Mouse (Mus musculus): ENCODE results near the gene Fkbp9. TPM values are rescaled to one million over a fixed set of nuclear protein-coding genes. Genes with fewer than 3 reads are reported as not detected.
"Not testable (repeated sequence)": the region's sequence is repeated elsewhere in the genome, so short reads cannot be mapped to it uniquely, and the experiment has no call there.

Fkbp9 gene
- polyA plus RNA-seq, 3 experiments from 2014 or later: not detected

DNA sequence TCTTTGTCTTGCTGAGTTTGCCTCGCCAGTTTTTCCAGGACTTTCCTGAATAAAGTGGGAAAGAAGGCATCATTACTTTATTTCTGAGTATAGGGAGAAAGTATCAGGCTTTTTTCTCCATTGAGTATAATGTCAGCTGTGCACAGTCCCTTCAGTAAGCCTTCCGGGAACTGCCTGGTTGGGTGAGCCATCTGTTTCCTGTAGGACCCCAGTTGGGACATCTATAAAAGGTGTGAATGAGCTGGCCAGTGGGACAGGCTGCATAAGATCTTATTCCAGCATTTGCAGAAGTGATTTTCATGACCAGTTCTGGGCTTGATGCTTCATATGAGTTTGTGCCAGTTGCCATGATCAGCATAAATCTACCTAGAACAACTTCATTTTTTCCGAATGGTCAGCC is 11.4 kb downstream of the Fkbp9 start:
- ATAC-seq: no peak

DNA sequence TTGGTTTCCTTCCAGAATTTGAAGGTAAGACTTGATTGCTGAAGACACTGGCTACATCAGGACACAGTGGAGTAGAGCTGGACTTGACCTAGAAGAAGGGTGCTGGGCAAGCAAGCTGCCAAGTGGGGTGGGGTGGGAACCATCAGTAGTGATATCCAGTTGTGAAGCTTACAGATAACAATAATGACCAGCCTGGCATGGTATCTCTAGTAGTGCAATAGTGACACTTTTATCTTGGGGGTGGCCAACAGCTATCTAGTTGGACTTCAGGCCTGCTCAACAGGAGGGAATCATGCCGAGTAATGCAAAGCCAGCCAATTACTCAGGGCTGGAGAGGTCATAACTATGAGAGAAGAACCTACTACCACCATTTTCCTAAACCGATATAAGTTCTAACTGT is 12.5 kb downstream of the Fkbp9 start:
- ATAC-seq: no peak

DNA sequence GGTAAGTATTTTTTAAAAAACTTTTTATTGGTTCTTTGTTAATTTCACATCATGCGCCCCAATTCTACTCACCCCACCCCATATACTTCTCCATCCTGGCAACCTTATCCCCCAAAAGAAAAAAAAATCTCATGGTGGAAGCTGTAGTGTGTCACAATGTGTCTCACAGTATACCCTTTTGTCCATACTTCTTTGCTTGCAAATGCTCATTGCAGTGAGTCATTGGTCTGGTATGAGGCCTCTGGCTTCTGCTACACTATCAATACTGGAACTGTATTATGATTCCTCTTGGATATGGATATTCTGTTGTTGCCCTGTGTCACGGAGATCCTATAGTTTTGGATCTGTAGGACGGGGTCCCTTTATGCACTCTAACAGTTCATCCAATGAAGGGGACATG is 17.1 kb downstream of the Fkbp9 start:
- no peak for ATAC-seq

DNA sequence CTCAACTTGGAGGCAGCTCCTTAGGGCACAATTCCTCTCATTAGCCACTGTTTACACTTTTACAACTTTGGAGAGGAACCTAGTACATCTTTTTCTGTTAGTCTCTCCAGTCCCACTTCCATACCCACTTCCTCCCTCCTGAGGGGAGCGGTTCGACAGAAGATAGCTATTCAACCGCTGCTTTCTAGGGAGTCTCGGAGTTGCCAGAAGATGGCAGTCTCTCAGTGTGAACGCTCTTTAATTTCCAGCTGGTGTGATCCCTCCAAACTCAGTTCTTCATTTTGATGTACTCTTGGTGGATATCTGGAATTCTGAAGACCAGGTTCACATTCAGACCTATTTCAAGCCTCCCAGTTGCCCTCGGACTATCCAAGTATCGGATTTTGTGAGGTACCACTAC is 18.5 kb downstream of the Fkbp9 start:
- ATAC-seq: no peak

DNA sequence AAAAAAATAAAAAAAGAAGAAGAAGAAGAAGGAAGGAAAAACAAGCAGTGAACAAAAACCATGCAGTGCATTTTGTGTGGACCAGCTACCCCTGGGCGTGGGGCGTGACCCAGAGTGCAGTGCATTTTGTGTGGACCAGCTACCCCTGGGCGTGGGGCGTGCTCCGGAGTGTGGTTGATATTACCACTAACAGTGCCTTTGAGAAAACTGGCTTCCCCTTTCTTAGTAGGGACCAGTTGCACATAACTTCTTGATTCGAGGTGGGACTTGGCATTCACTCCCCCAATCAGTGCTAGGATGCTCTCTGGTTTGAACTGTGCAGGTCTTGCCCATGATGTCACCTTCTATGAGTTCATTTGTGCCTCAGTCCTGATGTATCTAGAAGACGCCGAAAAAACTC is 22.9 kb downstream of the Fkbp9 start:
- ATAC-seq: no peak

DNA sequence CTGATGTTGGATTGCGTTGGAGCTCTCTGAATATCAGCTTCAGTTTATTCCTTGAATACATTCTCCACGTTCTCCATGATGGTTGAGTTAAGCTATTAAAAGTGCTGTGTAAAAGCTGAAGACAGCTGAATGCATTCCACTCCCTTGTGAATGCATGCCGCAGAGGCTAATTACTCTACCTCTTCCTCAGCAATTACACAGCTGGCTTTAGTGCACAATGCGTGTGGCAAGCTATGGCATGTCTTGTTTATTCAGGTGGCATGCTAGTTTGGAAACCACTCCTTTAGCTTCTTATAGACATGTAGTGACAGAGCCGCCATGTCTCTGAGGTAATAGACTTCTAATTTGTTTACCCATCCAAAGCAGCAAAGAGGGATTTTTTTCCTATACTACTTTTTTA is 24.9 kb downstream of the Fkbp9 start:
- no peak for ATAC-seq

DNA sequence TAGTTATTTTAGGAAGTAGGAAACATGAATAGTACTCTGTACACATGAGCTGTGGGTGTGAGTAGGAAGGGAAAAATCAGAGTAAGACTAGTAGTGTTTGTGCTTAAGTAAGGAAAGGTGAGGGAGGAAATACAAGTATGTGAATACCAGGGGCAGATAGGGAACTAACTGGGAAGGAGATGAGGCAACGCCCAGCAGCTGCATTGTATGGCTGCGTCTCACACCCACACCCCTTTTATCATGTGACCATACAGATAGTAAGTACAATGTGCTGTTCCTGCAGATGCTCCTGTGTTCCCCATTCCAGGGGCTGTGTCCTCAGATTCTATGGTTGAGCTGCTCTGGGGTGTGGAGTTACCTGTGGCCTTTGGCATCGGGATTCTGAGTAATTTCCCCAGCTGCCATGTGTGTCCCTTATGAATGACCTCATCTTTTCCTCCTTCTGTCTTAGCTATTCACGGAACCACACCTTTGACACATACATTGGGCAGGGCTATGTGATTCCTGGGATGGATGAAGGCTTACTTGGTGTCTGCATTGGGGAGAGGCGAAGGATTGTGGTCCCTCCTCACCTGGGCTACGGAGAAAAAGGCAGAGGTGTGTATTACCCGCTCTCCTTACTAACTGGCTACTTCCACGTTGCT is 28.5 kb downstream of the Fkbp9 start:
- no peak for ATAC-seq

DNA sequence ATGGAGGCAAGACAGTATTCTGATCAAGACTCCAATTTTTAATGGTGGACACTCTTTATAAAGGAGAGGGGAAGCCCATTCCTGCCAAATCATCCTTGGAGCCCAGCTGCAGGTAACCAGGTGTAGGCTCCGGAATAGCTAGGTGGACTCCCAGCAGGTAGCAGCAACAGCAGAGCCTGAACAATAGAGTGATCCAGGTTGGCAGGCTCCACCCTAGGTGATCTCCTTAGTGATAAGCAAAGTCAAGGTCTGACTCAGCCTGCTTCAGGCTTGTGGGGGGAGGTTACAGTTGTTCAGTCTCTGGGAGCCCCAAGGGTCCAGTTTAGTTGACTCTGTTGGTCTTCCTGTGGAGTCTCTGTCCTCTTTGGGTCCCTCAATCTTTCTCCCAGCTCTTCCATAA is 35.0 kb downstream of the Fkbp9 start:
- not testable (repeated sequence) for ATAC-seq

DNA sequence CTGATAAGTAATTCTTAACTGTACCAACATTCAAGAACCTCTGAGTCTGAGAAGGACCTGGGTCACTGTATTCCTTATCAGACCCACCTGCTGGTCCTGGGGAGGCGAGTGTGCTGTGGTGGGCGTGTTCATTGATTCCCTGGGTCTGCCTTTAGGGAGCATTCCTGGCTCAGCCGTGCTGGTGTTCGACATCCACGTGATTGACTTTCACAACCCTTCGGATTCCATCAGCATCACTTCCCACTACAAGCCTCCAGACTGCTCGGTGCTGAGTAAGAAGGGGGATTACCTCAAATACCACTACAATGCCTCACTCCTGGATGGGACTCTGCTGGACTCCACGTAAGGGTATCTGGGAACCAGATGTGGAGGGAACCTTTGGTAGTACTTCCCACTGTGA is 36.7 kb downstream of the Fkbp9 start:
- ATAC-seq: no peak

- no peak for ATAC-seq
Measured at GRCm38 (mm10) chr6:56870027-56870426, 38.2 kb downstream of the Fkbp9 start.

DNA sequence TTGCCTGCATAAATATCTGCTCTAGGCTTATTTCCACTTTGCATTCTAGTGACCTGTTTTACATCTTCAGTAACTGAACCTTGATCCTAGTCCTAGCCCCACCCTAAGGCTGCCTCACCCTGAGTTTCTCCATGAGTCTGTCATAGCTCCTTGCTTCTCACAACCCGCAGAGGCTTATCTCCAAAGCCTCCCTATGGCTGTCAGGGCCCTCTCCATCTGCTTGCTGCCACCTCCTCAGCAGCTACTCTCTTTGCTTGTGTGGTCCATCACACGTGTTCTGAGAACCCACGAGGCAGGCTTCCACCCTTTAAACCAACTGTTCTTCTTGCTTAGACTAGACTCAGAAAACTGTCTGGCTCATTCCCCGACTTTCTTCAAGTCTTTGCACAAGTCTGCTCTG is 45.0 kb downstream of the Fkbp9 start:
- ATAC-seq: no peak

GRCm38 (mm10) chr6:56877985-56878384 is 46.1 kb downstream of the Fkbp9 start:
- no peak for ATAC-seq

- peak; percentile 76 for ATAC-seq
Measured at GRCm38 (mm10) chr6:56879352-56879955, 47.6 kb downstream of the Fkbp9 start.

GRCm38 (mm10) chr6:56888561-56888960 is 56.7 kb downstream of the Fkbp9 start:
- ATAC-seq: no peak

DNA sequence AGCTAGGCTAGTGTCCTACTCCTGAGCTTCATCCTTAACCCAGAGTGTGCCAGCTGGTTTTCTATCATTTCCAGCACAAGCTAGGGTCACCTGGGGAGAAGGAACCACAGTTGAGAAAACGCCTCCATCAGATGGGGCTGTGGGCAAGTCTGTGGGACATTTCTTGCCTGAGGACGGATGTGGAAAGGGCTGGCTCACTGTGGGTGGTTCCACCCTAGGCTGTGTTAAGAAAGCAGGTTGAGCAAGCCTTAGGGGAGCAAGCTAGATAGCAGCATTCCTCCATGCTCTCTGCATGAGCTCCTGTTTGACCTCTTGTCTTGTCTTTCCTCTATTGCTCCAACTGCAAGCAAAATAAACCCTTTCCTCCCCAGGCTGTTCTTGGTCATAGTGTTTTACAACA is 58.9 kb downstream of the Fkbp9 start:
- no peak for ATAC-seq

GRCm38 (mm10) chr6:56899601-56900000 is 67.7 kb downstream of the Fkbp9 start:
- no peak for ATAC-seq

GRCm38 (mm10) chr6:56901336-56901735 is 69.5 kb downstream of the Fkbp9 start:
- ATAC-seq: peak; percentile 39

GRCm38 (mm10) chr6:56901824-56902386 is 70.0 kb downstream of the Fkbp9 start:
- ATAC-seq: peak; percentile 96

DNA sequence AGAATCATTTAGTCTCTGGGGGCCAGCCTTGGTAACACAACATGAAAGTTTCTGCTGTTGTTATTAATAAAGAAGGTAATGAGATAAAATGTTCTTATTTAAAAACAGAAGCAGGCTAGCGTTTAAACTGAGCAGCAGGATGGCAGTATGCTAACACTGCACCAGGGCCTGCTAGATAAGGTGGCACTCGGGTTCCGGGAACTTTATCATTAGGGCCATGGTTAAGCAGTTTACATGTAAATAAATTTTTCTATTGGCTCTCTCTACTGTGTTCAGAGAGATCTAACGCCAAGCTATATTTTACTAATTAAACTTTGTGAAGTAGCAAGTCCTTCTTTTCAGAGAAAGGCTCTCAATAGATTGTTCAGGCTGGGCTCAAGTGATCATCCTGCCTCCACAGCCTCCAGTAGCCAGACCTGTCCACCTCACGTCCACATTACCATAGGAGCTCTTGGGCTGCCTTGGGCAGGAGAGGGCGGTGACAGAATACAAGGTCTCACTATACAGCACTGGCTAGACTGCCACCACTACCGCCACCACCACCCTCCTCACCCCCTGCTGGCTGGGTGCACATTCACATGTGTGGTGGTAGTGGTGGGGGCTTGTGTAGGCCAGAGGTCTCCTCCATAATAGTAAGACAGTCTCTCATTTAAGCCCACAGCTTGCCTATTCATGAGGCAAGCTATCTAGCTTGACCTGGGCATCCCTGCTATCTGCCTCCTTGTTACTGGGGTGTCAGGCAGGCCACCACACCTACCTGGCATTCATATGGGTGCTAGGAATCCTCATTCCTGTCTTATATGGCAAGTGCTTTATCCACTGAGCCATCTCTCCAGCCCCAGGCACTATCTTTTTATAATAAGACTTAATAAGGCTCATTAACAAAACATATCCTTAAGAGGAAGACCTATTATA is 71.0 kb downstream of the Fkbp9 start:
- no peak for ATAC-seq

GRCm38 (mm10) chr6:56903831-56904230 is 72.0 kb downstream of the Fkbp9 start:
- ATAC-seq: no peak

DNA sequence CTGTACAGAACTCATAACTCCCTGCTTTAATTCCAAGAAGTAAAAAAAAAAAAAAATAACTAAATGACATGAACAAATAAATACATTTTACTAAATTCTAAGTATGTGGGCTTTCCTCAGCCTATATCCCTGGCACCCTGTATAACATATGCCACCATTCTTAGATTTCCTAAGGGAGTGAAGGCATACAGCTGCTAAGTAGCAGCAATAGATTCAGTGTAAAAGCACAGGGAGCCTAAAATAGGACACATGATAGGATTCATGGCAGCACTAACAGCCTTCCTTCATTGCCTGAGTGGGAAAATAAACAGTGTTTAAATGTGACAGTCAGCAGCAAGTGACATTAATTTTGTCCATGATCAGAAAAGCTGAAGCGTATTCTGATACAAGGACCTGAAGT is 72.5 kb downstream of the Fkbp9 start:
- ATAC-seq: no peak

DNA sequence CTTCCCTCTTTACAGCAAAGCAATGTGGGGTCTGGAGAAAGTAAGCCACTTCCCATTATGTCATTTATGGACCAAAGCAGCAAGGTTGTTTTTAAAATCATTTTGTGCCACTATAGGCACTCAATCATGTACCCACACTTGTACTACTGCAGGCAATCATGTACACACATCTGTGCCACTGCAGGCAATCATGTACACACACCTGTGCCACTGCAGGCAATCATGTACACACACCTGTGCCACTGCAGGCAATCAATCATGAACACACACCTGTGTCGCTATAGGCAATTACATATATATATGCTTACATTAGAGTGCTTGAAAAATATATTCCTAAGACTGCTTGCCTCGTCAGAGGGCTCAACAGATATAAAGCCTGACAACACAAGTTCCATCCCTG is 73.1 kb downstream of the Fkbp9 start:
- no peak for ATAC-seq

- ATAC-seq: no peak
Measured at GRCm38 (mm10) chr6:56905486-56905885, 73.6 kb downstream of the Fkbp9 start.
